Mouse (Mus musculus): ENCODE results near the gene Dock3.

DNA sequence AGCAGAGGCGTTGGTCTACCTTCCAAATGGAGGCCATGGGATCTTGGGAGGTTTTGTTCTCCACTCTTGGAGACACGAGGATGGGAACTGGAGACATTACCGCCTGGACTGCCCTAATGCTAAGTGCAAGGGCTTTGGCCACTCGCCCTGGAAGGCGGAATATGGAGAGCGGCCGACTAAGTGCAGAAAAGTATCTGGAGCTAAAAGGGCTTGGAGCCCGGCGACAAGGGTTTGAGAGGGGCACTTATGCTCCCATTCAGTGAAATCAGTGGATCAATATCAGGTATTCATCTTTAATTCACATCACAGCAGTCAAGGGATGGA, 339.2 kb downstream of the Dock3 start:
- TF ChIP-seq CTCF (IDR thresholded peaks at IDR 0.05; ENCODE audit: low read depth): no peak
- TF ChIP-seq EP300 (IDR thresholded peaks at IDR 0.05; ENCODE audit: low read depth): no peak

Measured in liver, embryonic 14.5 days (tissue).